Mouse (Mus musculus): Measurements from ENCODE around the gene Ndrg2. TPM values are rescaled to one million over a fixed set of nuclear protein-coding genes. Genes with fewer than 3 reads are reported as not detected.

Gene Ndrg2
- total RNA-seq, 1 experiment = 5.7 TPM

DNA sequence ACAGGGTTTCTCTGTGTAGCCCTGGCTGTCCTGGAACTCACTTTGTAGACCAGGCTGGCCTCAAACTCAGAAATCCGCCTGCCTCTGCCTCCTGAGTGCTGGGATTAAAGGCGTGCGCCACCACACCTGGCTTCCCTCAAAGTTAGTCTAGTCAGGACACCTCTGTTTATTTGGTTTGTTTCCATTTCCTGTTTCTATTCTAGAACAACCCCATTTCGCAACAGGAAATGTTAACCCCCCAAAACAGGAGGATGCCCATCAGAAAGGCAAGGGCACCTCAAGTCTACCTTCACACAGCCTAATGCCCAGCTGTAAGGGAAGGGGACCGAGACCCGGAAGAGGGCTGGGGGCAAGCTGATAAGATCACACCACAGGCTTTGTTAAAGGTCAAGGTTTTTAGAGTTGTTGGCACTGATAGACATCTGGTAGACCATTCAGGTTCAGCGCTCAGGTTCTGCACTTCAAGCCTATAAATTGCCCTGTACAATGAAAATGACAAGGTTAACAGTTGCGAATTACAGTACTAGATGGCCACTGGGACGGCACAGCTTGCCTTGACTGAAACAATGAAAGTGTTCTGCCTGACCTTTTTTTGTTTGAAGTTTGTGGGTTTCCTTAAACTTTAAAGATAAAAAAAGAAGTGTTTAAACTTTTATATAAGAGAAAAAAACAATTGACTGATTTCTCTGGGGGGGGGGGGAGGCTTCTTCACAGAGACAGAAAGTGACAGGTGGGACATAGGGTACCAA, 21.6 kb downstream of the Ndrg2 start, which contains the start of gene Slc39a2:
Slc39a2 (plus strand) TSS at position 699 of the 749 bp plus-strand sequence.
- Histone ChIP-seq H3K36me3 (ENCODE audit: control insufficient read depth, insufficient read depth, low read length, poor library complexity, severe bottlenecking) (peaks cover 35% of the 10 kb centered on the region), H3K4me3 (ENCODE audit: insufficient read depth in 1 of 2, low read depth in 1 of 2, low read length in 2 of 2, poor library complexity in 1 of 2, severe bottlenecking in 1 of 2) (no peak within 1 kb of the TSS), H3K9me3 (ENCODE audit: control insufficient read depth, insufficient read depth, low read depth, low read length) (no peaks in the 10 kb centered on the region), H3K4me1 (ENCODE audit: control insufficient read depth in 2 of 2, insufficient read depth in 2 of 2, low read length in 2 of 2, poor library complexity in 1 of 2) (peaks cover 6 to 16% of the 10 kb centered on the region in 2 experiments; a peak in 2 of 4 replicates), H3K9ac (ENCODE audit: insufficient read depth, low read depth, low read length, poor library complexity, severe bottlenecking) (no peak within 1 kb of the TSS), H3K27ac (ENCODE audit: insufficient read depth, low read depth, low read length, poor library complexity, severe bottlenecking) (no peak within 1 kb of the TSS)
- TF ChIP-seq MAFK (IDR thresholded peaks at IDR 0.05; ENCODE audit: insufficient read depth, low read depth, low read length) = no peak
- no peak for TF ChIP-seq ZNF384 (IDR thresholded peaks at IDR 0.05; ENCODE audit: low read depth, low read length)
- in situ Hi-C loops (cut with MboI; ENCODE audit: low sequenced_read_pairs in 2 of 2, unreplicated experiment in 2 of 2) = no loop called here
- no peak for DNase-seq (ENCODE audit: low read depth, low spot score)

DNA sequence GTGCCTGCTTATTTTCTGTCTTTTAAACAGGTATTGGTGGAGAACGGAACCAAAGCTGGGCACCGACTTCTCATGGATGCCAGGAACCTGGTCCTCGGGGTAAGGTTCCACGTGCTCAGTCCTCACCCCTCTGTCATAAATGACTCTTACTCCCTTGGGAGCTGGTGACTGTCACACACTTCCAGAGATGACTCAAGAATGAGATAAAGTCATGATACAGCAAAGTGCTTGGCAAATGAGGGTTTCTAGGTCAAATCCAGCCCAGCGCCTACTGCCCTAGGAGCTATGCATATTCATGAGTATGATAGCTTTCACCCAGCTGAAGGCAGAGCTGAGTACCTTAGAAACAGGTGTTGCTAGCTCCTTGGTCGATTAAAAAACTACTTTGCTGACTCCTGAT, 24.1 kb downstream of the Ndrg2 start:
- in situ Hi-C loops (cut with MboI; ENCODE audit: low sequenced_read_pairs in 2 of 2, unreplicated experiment in 2 of 2) = no loop called here
- Histone ChIP-seq H3K9ac (ENCODE audit: insufficient read depth, low read depth, low read length, poor library complexity, severe bottlenecking) (no peak overlapping the region), H3K4me1 (ENCODE audit: control insufficient read depth in 2 of 2, insufficient read depth in 2 of 2, low read length in 2 of 2, poor library complexity in 1 of 2) (peaks cover 6 to 14% of the 10 kb centered on the region in 2 experiments; a peak in 2 of 4 replicates), H3K9me3 (ENCODE audit: control insufficient read depth, insufficient read depth, low read depth, low read length) (no peaks in the 10 kb centered on the region), H3K36me3 (ENCODE audit: control insufficient read depth, insufficient read depth, low read length, poor library complexity, severe bottlenecking) (peaks cover 37% of the 10 kb centered on the region), H3K4me3 (ENCODE audit: insufficient read depth in 1 of 2, low read depth in 1 of 2, low read length in 2 of 2, poor library complexity in 1 of 2, severe bottlenecking in 1 of 2) (no peak overlapping the region), H3K27ac (ENCODE audit: insufficient read depth, low read depth, low read length, poor library complexity, severe bottlenecking) (no peak overlapping the region)
- no peak for DNase-seq (ENCODE audit: low read depth, low spot score)
- TF ChIP-seq MAFK (IDR thresholded peaks at IDR 0.05; ENCODE audit: insufficient read depth, low read depth, low read length) = no peak
- TF ChIP-seq HCFC1 (IDR thresholded peaks at IDR 0.05; ENCODE audit: borderline replicate concordance, insufficient read depth, low read length) = no peak
- no peak for TF ChIP-seq CHD2 (IDR thresholded peaks at IDR 0.05; ENCODE audit: low read depth, low read length)

DNA sequence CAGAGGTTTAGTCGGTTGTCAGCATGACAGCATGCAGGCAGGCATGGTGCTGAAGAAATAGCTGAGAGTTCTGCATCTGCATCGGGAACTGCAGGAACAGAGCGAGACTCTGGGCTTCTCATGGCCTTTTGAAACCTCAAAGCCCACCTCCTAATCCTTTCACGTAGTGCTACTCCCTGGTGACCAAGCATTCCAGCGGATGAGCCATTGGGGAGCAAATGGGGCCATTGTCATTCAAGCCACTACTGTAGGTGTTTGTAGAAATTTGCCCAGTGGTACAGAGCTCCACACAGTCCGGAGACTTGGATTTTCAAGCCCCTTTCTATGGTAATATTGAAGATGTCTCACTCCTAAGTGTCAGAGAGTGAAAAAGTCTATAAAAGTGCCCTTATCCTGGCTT, 27.9 kb downstream of the Ndrg2 start:
- no peak overlapping the region for H3K4me3 ChIP-seq (ENCODE audit: insufficient read depth in 1 of 2, low read depth in 1 of 2, low read length in 2 of 2, poor library complexity in 1 of 2, severe bottlenecking in 1 of 2)
- no peak overlapping the region for H3K9ac ChIP-seq (ENCODE audit: insufficient read depth, low read depth, low read length, poor library complexity, severe bottlenecking)
- in situ Hi-C loops (cut with MboI; ENCODE audit: low sequenced_read_pairs in 2 of 2, unreplicated experiment in 2 of 2) = no loop called here
- TF ChIP-seq HCFC1 (IDR thresholded peaks at IDR 0.05; ENCODE audit: borderline replicate concordance, insufficient read depth, low read length) = no peak
- H3K36me3 ChIP-seq (ENCODE audit: control insufficient read depth, insufficient read depth, low read length, poor library complexity, severe bottlenecking) = peaks cover 29% of the 10 kb centered on the region
- no peak overlapping the region for H3K27ac ChIP-seq (ENCODE audit: insufficient read depth, low read depth, low read length, poor library complexity, severe bottlenecking)
- H3K9me3 ChIP-seq (ENCODE audit: control insufficient read depth, insufficient read depth, low read depth, low read length) = no peaks in the 10 kb centered on the region
- H3K4me1 ChIP-seq (ENCODE audit: control insufficient read depth in 2 of 2, insufficient read depth in 2 of 2, low read length in 2 of 2, poor library complexity in 1 of 2) = no peaks in the 10 kb centered on the region; a peak in 1 of 4 replicates
- no peak for DNase-seq (ENCODE audit: low read depth, low spot score)

DNA sequence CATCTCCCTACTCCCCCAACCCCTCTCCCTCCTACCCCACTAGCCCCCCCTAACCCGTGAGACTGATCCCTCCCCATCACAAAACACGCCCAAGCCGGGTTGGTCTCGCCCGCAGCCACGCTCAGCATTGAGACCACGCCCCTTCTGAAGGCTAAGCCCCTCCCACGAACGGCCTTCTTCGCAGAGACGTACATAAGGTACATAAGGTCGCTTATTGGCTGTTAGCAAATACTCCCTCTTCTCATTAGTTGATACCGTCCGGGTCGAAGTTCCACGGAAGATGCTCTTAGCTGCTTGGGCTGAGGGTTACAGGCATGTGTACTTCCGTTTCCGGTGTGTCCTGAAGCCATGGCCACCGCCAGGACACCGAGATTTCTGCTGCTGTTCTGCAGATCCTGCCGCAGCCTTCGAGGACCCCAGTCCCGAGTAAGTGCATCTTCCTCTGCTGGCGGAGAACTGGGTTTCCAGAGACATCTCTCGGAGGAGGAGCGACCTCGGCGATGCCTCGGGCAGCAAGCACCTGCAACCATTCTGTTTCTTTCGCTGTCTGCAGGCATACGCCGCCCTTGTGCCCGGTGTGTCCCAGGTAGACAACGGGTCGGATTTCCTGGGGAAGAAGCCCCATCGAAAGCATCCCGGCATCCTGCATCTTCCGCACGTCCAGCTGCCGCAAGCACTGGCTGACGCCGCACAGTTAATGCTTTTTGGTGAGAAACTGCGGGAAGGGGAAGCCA, 29.2 kb downstream of the Ndrg2 start, which contains the start of gene Mettl17:
Mettl17 (plus strand) TSS at position 245 of the 734 bp plus-strand sequence.
- Histone ChIP-seq H3K9me3 (ENCODE audit: control insufficient read depth, insufficient read depth, low read depth, low read length) (no peaks in the 10 kb centered on the region), H3K9ac (ENCODE audit: insufficient read depth, low read depth, low read length, poor library complexity, severe bottlenecking) (peak within 1 kb of the TSS; percentile 72), H3K4me1 (ENCODE audit: control insufficient read depth in 2 of 2, insufficient read depth in 2 of 2, low read length in 2 of 2, poor library complexity in 1 of 2) (no peaks in the 10 kb centered on the region; a peak in 1 of 4 replicates), H3K4me3 (ENCODE audit: insufficient read depth in 1 of 2, low read depth in 1 of 2, low read length in 2 of 2, poor library complexity in 1 of 2, severe bottlenecking in 1 of 2) (peak within 1 kb of the TSS; percentile 65 to 97), H3K36me3 (ENCODE audit: control insufficient read depth, insufficient read depth, low read length, poor library complexity, severe bottlenecking) (peaks cover 20% of the 10 kb centered on the region), H3K27ac (ENCODE audit: insufficient read depth, low read depth, low read length, poor library complexity, severe bottlenecking) (peak within 1 kb of the TSS; percentile 75)
- peak; percentile 91 for DNase-seq (ENCODE audit: low read depth, low spot score)
- TF ChIP-seq ZNF384 (IDR thresholded peaks at IDR 0.05; ENCODE audit: low read depth, low read length) = no peak
- no peak; the same call in 1 of the 2 replicates for TF ChIP-seq CHD2 (IDR thresholded peaks at IDR 0.05; ENCODE audit: low read depth, low read length)
- TF ChIP-seq HCFC1 (IDR thresholded peaks at IDR 0.05; ENCODE audit: borderline replicate concordance, insufficient read depth, low read length) = peak; percentile 83
- in situ Hi-C loops (cut with MboI; ENCODE audit: low sequenced_read_pairs in 2 of 2, unreplicated experiment in 2 of 2) = no loop called here
